Mouse (Mus musculus): ENCODE data around the gene Rasl11a.
"Not testable (repeated sequence)": the region's sequence is repeated elsewhere in the genome, so short reads cannot be mapped to it uniquely, and the experiment has no call there.

The Rasl11a gene

GRCm38 (mm10) chr5:146892904-146893303 lies 48.0 kb downstream of the Rasl11a start:
- DNase-seq (ENCODE audit: low read depth in 2 of 2, low spot score in 2 of 2), result no peak

- no peak for DNase-seq (ENCODE audit: low read depth in 2 of 2, low spot score in 2 of 2)
Observed at GRCm38 (mm10) chr5:146893478-146894182, 48.8 kb downstream of the Rasl11a start.

- not testable (repeated sequence) for DNase-seq (ENCODE audit: low read depth in 2 of 2, low spot score in 2 of 2)
Observed at GRCm38 (mm10) chr5:146895667-146896066, 50.8 kb downstream of the Rasl11a start.

GRCm38 (mm10) chr5:146896973-146897372 lies 52.1 kb downstream of the Rasl11a start:
- DNase-seq (ENCODE audit: low read depth in 2 of 2, low spot score in 2 of 2), result no peak

All from CD8-positive naive resting alpha-beta T cell, adult 2 months (primary cell).